Mouse (Mus musculus): ENCODE measurements at regions not wholly inside any gene's neighbourhood (a gene's known extent, or its start where the extent isn't known, plus 50 kb on each side); places are given as distances from the start of the nearest gene placed in this dataset.

DNA sequence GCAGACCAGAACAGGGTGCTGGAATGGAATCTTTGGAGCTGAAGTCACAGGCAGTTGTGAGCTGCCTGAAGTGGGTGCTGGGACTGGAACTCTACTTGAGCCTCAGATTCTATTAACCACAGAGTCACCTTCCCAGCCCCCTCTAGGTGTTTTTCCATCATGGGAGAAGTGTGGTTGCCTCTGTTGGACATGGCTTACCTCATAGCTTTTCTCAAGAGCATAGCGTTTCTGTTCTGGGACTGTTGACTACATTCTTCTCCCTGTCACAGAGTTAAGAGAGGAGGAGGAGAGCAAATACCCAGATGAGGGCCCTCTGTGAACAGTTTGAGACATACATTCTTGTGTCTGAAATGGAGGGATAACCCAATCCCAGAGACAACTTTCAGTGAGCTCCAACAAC is 81.5 kb upstream of the Tas2r119 start:
- no peak for DNase-seq (ENCODE audit: low read depth)

GRCm38 (mm10) chr15:32110659-32111058 is 66.4 kb upstream of the Tas2r119 start:
- no peak for DNase-seq (ENCODE audit: low read depth)

All from fibroblast of lung, adult 2 months (primary cell).